Mouse (Mus musculus): ENCODE measurements around the gene Nupr1. TPM values are rescaled to one million over a fixed set of nuclear protein-coding genes. Genes with fewer than 3 reads are reported as not detected.
A peak's percentile ranks its signal among the peaks of the same experiment; 100 is the strongest.

Nupr1 gene
- polyA plus RNA-seq, 1 experiment from 2014 or later: 24.5 TPM

GRCm38 (mm10) chr7:126672111-126672510, 41.5 kb upstream of the Nupr1 start:
- DNase-seq (ENCODE audit: low spot score): no peak
- Histone ChIP-seq H3K4me2 (ENCODE audit: low read length) (no peak overlapping the region), H3K27me3 (ENCODE audit: insufficient read depth, low read length) (no peaks in the 10 kb centered on the region), H3K4me1 (replicated peaks; ENCODE audit: insufficient read depth, low read length) (0 out of 2 replicates have a peak, but pooled peaks cover 3% of the 10 kb centered on the region), H3K9me3 (replicated peaks; ENCODE audit: low read length) (no peaks in the 10 kb centered on the region), H3K36me3 (ENCODE audit: insufficient read depth, low read length) (peaks cover 13% of the 10 kb centered on the region), H3K4me3 (replicated peaks; ENCODE audit: low read depth, low read length) (no peak overlapping the region), H3K27ac (no peak overlapping the region), H3K9ac (ENCODE audit: low read depth, low read length) (no peak overlapping the region)
- no peak for TF ChIP-seq CTCF (IDR thresholded peaks at IDR 0.05; ENCODE audit: low read depth)
- ATAC-seq (replicated peaks; ENCODE audit: low FRiP score, low read depth): no peak
- WGBS: 93% methylated on average over 9 of the region's 9 CpGs

GRCm38 (mm10) chr7:126670152-126670551, 39.5 kb upstream of the Nupr1 start:
- DNase-seq (ENCODE audit: low spot score) (no peak), ATAC-seq (replicated peaks; ENCODE audit: low FRiP score, low read depth) (no peak)
- Histone ChIP-seq H3K9ac (ENCODE audit: low read depth, low read length) (no peak overlapping the region), H3K27ac (no peak overlapping the region), H3K4me3 (replicated peaks; ENCODE audit: low read depth, low read length) (no peak overlapping the region), H3K36me3 (ENCODE audit: insufficient read depth, low read length) (peaks cover 15% of the 10 kb centered on the region), H3K4me2 (ENCODE audit: low read length) (no peak overlapping the region), H3K9me3 (replicated peaks; ENCODE audit: low read length) (no peaks in the 10 kb centered on the region), H3K27me3 (ENCODE audit: insufficient read depth, low read length) (no peaks in the 10 kb centered on the region), H3K4me1 (replicated peaks; ENCODE audit: insufficient read depth, low read length) (no peaks in the 10 kb centered on the region)
- TF ChIP-seq CTCF (IDR thresholded peaks at IDR 0.05; ENCODE audit: low read depth): no peak
- 92% methylated on average over 3 of the region's 3 CpGs for WGBS

GRCm38 (mm10) chr7:126668452-126668851, 37.8 kb upstream of the Nupr1 start:
- no peaks in the 10 kb centered on the region for H3K9me3 ChIP-seq (replicated peaks; ENCODE audit: low read length)
- TF ChIP-seq CTCF (IDR thresholded peaks at IDR 0.05; ENCODE audit: low read depth): no peak
- ATAC-seq (replicated peaks; ENCODE audit: low FRiP score, low read depth) (no peak), DNase-seq (ENCODE audit: low spot score) (peak; percentile 63)
- 60% methylated on average over 5 of the region's 5 CpGs for WGBS
- H3K27ac ChIP-seq: peak overlapping the region; percentile 74
- H3K27me3 ChIP-seq (ENCODE audit: insufficient read depth, low read length): no peaks in the 10 kb centered on the region
- H3K9ac ChIP-seq (ENCODE audit: low read depth, low read length): no peak overlapping the region
- no peak overlapping the region for H3K4me3 ChIP-seq (replicated peaks; ENCODE audit: low read depth, low read length)
- H3K36me3 ChIP-seq (ENCODE audit: insufficient read depth, low read length): peaks cover 19% of the 10 kb centered on the region
- no peak overlapping the region for H3K4me2 ChIP-seq (ENCODE audit: low read length)
- no peaks in the 10 kb centered on the region for H3K4me1 ChIP-seq (replicated peaks; ENCODE audit: insufficient read depth, low read length)

- no peak overlapping the region for H3K4me2 ChIP-seq (ENCODE audit: low read length)
- no peaks in the 10 kb centered on the region for H3K4me1 ChIP-seq (replicated peaks; ENCODE audit: insufficient read depth, low read length)
- H3K36me3 ChIP-seq (ENCODE audit: insufficient read depth, low read length): peaks cover 19% of the 10 kb centered on the region
- H3K27me3 ChIP-seq (ENCODE audit: insufficient read depth, low read length): no peaks in the 10 kb centered on the region
- H3K27ac ChIP-seq: no peak overlapping the region
- 81% methylated on average over 9 of the region's 9 CpGs for WGBS
- TF ChIP-seq CTCF (IDR thresholded peaks at IDR 0.05; ENCODE audit: low read depth): no peak
- ATAC-seq (replicated peaks; ENCODE audit: low FRiP score, low read depth) (no peak), DNase-seq (ENCODE audit: low spot score) (no peak)
- no peaks in the 10 kb centered on the region for H3K9me3 ChIP-seq (replicated peaks; ENCODE audit: low read length)
- no peak overlapping the region for H3K9ac ChIP-seq (ENCODE audit: low read depth, low read length)
- no peak overlapping the region for H3K4me3 ChIP-seq (replicated peaks; ENCODE audit: low read depth, low read length)
These were observed 36.9 kb upstream of the Nupr1 start for GRCm38 (mm10) chr7:126667495-126668090.

- no peaks in the 10 kb centered on the region for H3K27me3 ChIP-seq (ENCODE audit: insufficient read depth, low read length)
- no peaks in the 10 kb centered on the region for H3K4me1 ChIP-seq (replicated peaks; ENCODE audit: insufficient read depth, low read length)
- no peak for ATAC-seq (replicated peaks; ENCODE audit: low FRiP score, low read depth)
- TF ChIP-seq CTCF (IDR thresholded peaks at IDR 0.05; ENCODE audit: low read depth): no peak
- no peak overlapping the region for H3K27ac ChIP-seq
- 93% methylated on average over 3 of the region's 3 CpGs for WGBS
- peaks cover 6% of the 10 kb centered on the region; the same call in 1 of the 2 replicates for H3K36me3 ChIP-seq (ENCODE audit: insufficient read depth, low read length)
- DNase-seq (ENCODE audit: low spot score): no peak
- H3K4me2 ChIP-seq (ENCODE audit: low read length): no peak overlapping the region
- H3K9me3 ChIP-seq (replicated peaks; ENCODE audit: low read length): no peaks in the 10 kb centered on the region
- no peak overlapping the region for H3K9ac ChIP-seq (ENCODE audit: low read depth, low read length)
- no peak overlapping the region for H3K4me3 ChIP-seq (replicated peaks; ENCODE audit: low read depth, low read length)
These were observed 34.6 kb upstream of the Nupr1 start for GRCm38 (mm10) chr7:126665269-126665668.

- peaks cover 6% of the 10 kb centered on the region; the same call in 1 of the 2 replicates for H3K36me3 ChIP-seq (ENCODE audit: insufficient read depth, low read length)
- ATAC-seq (replicated peaks; ENCODE audit: low FRiP score, low read depth) (peak; percentile 52; the same call in 1 of the 2 replicates), DNase-seq (ENCODE audit: low spot score) (peak; percentile 22)
- WGBS: 60% methylated on average over 8 of the region's 8 CpGs
- no peaks in the 10 kb centered on the region for H3K4me1 ChIP-seq (replicated peaks; ENCODE audit: insufficient read depth, low read length)
- H3K9ac ChIP-seq (ENCODE audit: low read depth, low read length): no peak overlapping the region
- no peak overlapping the region for H3K4me2 ChIP-seq (ENCODE audit: low read length)
- no peaks in the 10 kb centered on the region for H3K9me3 ChIP-seq (replicated peaks; ENCODE audit: low read length)
- no peak for TF ChIP-seq CTCF (IDR thresholded peaks at IDR 0.05; ENCODE audit: low read depth)
- H3K4me3 ChIP-seq (replicated peaks; ENCODE audit: low read depth, low read length): no peak overlapping the region
- no peak overlapping the region for H3K27ac ChIP-seq
- no peaks in the 10 kb centered on the region for H3K27me3 ChIP-seq (ENCODE audit: insufficient read depth, low read length)
These were observed 33.0 kb upstream of the Nupr1 start for GRCm38 (mm10) chr7:126663646-126664045.

GRCm38 (mm10) chr7:126659771-126660170, 29.1 kb upstream of the Nupr1 start:
- Histone ChIP-seq H3K4me1 (replicated peaks; ENCODE audit: insufficient read depth, low read length) (no peaks in the 10 kb centered on the region), H3K4me3 (replicated peaks; ENCODE audit: low read depth, low read length) (no peak overlapping the region), H3K36me3 (ENCODE audit: insufficient read depth, low read length) (peaks cover under 1% of the 10 kb centered on the region; the same call in 1 of the 2 replicates), H3K9me3 (replicated peaks; ENCODE audit: low read length) (no peaks in the 10 kb centered on the region), H3K27ac (no peak overlapping the region), H3K9ac (ENCODE audit: low read depth, low read length) (no peak overlapping the region), H3K27me3 (ENCODE audit: insufficient read depth, low read length) (no peaks in the 10 kb centered on the region), H3K4me2 (ENCODE audit: low read length) (no peak overlapping the region)
- TF ChIP-seq CTCF (IDR thresholded peaks at IDR 0.05; ENCODE audit: low read depth): no peak
- 77% methylated on average over 3 of the region's 3 CpGs for WGBS
- no peak for ATAC-seq (replicated peaks; ENCODE audit: low FRiP score, low read depth)
- no peak for DNase-seq (ENCODE audit: low spot score)

Measured in kidney, postnatal 0 days (tissue).